Mouse (Mus musculus): ENCODE measurements around the gene P4ha1. TPM values are rescaled to one million over a fixed set of nuclear protein-coding genes. Genes with fewer than 3 reads are reported as not detected.
"Not testable (repeated sequence)": the region's sequence is repeated elsewhere in the genome, so short reads cannot be mapped to it uniquely, and the experiment has no call there.

Gene P4ha1
- total RNA-seq, 4 experiments from 2014 or later = 32.5 to 73.9 (median 37.1) TPM

DNA sequence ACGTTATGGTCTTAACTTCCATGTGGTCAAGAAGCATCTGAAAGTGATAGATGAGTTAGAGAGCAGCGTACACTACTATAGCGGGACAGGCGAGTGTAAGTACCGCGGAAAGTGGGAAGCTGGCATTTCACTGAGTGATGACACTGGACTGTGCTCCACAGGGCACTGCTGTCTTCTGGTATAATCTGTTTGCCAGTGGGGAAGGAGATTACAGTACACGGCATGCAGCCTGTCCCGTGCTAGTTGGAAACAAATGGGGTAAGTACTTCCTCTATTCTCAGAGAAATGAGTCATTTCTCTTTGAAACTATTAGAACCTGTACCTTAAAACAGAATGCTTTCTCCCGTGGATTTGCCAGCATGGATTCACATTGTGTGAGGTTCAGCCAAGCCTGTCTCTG, 46.3 kb downstream of the P4ha1 start:
- no peak for DNase-seq

DNA sequence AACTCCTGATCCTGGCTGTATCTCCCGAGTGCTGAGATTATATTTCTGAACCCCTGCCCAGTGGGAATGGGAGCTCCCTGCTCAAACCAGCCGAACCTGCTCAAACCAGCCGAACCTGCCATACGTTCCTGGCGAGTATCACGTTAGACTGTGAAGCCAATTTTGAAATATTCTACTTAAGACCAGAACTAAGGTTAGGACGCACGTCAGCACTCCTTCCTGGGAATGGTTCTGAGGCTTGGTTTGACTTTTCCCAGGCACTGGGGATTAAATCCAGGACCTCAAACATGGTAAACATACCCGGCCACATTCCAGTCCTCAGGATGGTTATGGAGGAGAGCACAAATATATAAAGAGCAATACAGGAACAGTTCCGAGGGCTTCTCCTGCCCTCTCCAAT, 54.8 kb downstream of the P4ha1 start:
- DNase-seq = no peak

DNA sequence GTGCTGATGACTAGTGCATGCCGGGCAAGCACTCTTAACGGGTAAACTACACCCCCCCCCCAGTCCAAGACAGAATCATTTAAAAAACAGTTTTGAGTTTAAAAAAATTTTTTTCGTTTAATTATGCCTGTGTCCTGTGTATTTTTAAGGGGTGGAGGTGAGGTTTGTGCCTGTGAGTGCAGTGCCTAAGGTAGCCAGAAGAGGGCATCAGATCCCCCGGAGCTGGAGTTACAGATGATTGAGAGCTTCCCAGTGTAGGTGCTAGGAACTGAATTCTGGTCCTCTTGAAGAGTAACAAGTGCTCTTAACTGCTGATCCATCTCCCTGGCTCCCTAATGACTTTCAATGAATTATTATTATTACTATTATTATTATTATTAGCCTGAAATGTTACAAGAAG, 55.6 kb downstream of the P4ha1 start:
- DNase-seq = no peak

DNA sequence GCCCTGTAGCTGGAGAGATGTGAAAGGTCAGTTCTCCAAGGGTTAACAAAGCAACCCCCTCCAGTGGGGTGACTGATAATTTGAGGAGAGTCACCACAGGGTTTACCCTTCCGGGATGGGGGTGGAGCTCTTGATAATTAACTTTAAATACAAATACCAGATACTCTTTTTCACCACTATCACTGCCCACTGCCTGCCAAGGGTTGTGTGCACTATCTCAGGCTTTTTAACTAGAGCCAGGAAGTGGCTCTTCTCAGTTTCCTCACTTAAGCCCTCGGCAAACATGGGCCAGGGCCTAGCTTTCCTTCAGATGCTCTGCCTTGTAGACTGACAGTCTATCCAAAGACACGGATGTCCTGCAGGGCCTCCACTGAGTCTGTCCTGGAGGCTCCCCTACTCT, 56.8 kb downstream of the P4ha1 start:
- no peak for DNase-seq

DNA sequence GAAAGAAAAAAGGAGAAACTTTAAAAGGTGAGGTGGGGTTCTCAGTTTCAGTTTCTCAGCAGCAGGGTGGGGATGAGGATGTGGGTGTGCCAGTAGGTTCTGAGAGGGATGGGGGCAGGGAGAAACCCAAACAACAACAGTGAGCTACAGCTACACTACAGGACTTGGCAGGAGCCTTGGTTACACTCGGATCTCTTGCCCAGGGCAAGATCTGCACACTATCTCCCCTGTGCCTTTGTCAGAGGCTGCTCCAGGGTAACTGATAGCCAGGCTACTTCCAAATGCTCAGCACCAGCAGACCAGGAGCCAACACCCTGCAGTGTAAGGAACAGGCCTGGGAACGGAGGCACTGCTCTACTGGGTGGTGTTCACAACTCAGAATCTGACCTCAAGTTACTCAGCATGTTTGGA, 57.3 kb downstream of the P4ha1 start:
- DNase-seq = no peak

DNA sequence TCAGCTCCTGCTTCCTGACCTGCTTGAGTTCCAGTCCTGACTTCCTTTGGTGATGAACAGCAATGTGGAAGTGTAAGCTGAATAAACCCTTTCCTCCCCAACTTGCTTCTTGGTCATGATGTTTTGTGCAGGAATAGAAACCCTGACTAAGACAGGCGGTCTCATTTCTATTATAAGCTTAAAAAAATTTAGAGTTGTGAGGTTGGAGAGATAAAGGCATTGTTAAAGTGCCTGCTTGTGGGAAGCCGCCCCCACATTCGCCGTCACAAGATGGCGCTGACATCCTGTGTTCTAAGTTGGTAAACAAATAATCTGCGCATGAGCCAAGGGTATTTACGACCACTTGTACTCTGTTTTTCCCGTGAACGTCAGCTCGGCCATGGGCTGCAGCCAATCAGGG, 58.5 kb downstream of the P4ha1 start:
- DNase-seq = not testable (repeated sequence)

DNA sequence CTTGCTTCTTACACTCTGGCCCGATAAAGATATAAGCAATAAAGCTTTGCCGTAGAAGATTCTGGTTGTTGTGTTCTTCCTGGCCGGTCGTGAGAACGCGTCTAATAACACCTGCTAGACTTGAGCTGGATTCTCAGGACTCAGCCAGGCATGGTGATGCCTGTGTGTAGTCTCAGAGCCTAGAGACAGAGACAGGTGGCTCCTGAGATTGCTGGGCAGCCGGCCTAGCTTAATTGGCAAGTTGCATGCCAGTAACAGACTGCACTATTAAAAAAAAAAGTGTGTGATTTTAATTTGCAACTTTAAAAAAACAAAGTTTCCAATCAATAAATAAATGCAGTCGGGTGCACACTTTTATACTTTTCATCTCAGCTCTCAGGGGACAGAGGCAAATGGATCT, 63.9 kb downstream of the P4ha1 start:
- no peak for DNase-seq

GRCm38 (mm10) chr10:59389652-59390051, 66.6 kb downstream of the P4ha1 start:
- no peak for DNase-seq

- DNase-seq = no peak
Measured at GRCm38 (mm10) chr10:59391907-59392306, 68.8 kb downstream of the P4ha1 start.

- not testable (repeated sequence) for DNase-seq
Measured at GRCm38 (mm10) chr10:59395461-59395860, 72.4 kb downstream of the P4ha1 start, which contains the start of gene Gm10273. Gm10273 (plus strand) TSS chr10:59395632.

GRCm38 (mm10) chr10:59402899-59403792, 80.0 kb downstream of the P4ha1 start, which contains the start of gene Pla2g12b:
Pla2g12b (plus strand) TSS chr10:59403660.
- no peak for DNase-seq

- no peak for DNase-seq
Measured at GRCm38 (mm10) chr10:59403793-59404149, 80.7 kb downstream of the P4ha1 start.

DNA sequence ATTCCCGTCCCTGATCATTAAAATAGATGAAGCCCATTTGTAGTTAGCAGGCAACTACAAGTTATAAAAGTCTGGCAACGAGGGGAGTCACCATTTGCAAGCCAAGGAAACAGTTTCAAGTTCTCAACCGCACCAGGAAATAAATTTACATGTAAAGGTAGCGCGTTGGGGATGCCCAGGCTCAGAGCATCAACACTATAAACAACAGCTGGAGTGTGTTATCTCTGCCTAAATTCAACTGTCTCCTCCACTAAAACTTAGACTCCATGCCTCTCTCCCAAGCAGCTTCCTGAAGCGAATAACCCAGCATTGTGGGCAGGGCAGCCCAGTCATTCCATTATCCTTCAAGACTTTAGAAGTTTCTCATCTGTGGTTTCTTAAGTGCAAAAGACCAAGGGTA, 85.4 kb downstream of the P4ha1 start:
- DNase-seq = no peak

- DNase-seq = no peak
Measured at GRCm38 (mm10) chr10:59410264-59410663, 87.2 kb downstream of the P4ha1 start.

DNA sequence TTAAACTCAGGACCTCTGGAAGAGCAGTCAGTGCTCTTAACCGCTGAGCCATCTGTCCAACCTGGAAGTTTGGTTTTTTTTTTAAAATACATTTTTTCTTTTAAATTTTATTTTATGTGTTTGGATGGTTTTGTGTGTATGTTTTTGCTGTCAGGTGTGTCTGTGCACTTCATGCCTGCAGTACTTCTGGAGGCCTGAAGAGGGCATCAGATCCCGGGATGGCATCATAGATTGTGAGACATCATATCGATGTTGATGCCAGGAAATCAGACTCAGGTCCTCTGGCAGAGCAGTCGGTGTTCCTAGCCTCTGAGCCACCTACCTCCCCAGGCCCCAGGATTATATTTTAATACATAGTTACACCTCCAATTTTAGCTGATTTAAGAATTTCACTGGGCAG, 90.6 kb downstream of the P4ha1 start:
- no peak for DNase-seq

GRCm38 (mm10) chr10:59416623-59417022, 93.5 kb downstream of the P4ha1 start:
- DNase-seq = no peak

GRCm38 (mm10) chr10:59419516-59419915, 96.4 kb downstream of the P4ha1 start:
- DNase-seq = no peak

Other genes with a start within 250 kb of the P4ha1 start
- gene Sept10, start 101.4 kb upstream of the P4ha1 start, total RNA-seq (2022) = 10 to 100 TPM; 39.3 to 54.2 (median 49.7) TPM
- gene Sowahc, start 101.3 kb upstream of the P4ha1 start, total RNA-seq (2022) = 10 to 100 TPM; 23.1 to 42.2 (median 35.8) TPM
- 10 to 100 TPM; 23.4 to 75.5 (median 42.2) TPM for gene Gm10273, start 72.3 kb downstream of the P4ha1 start, total RNA-seq (2022)
- not detected for gene Pla2g12b, start 80.4 kb downstream of the P4ha1 start, total RNA-seq (2022)
- gene Oit3, start 118.5 kb downstream of the P4ha1 start, total RNA-seq (2022) = 1 to 10 TPM; 2.7 to 5.3 (median 3.1) TPM

Measured in adrenal gland, adult 8-10 months (tissue).